Mouse (Mus musculus) limb, embryonic 11.5 days (tissue): ENCODE results near the gene Tnnc2. TPM values are rescaled to one million over a fixed set of nuclear protein-coding genes. Genes with fewer than 3 reads are reported as not detected.

Source experiments
- ATAC-seq: fragments of 200-750 bp; cut with Nextera tagmentation; 2 replicates; pipeline ENCODE4 v1.8.0; 2017; ENCODE audit warnings: low read depth; ENCODE audit not compliant: insufficient number of reproducible peaks, low FRiP score, low TSS enrichment
- DNase-seq: peaks from one replicate; pipeline ENCODE4 v3.0.0-alpha.2; 2015; ENCODE audit warnings: low spot score
- H3K27ac ChIP-seq: fragments of 300-500 bp; sonication (generic); replicated peaks from 2 replicates; pipeline ENCODE4 v1.5.1; 2014; ENCODE audit warnings: low read depth, mild to moderate bottlenecking, low read length
- H3K27me3 ChIP-seq: fragments of 300-500 bp; sonication (generic); 2 replicates; pipeline ENCODE4 v1.6.1; 2014; ENCODE audit warnings: mild to moderate bottlenecking, low read length, mixed read lengths; ENCODE audit not compliant: control insufficient read depth, insufficient read depth
- H3K36me3 ChIP-seq: fragments of 300-500 bp; sonication (generic); 2 replicates; pipeline ENCODE4 v1.6.1; 2014; ENCODE audit warnings: mild to moderate bottlenecking, low read length, moderate library complexity, mixed read lengths; ENCODE audit not compliant: control insufficient read depth, insufficient read depth
- H3K4me1 ChIP-seq: fragments of 300-500 bp; sonication (generic); 2 replicates; pipeline ENCODE4 v1.6.1; 2014; ENCODE audit warnings: low read length, mixed read lengths; ENCODE audit not compliant: control insufficient read depth, insufficient read depth
- H3K4me2 ChIP-seq: fragments of 300-500 bp; sonication (generic); 2 replicates; pipeline ENCODE4 v1.6.1; 2014; ENCODE audit warnings: low read depth, mild to moderate bottlenecking, moderate library complexity; ENCODE audit not compliant: severe bottlenecking
- H3K4me3 ChIP-seq: fragments of 300-500 bp; sonication (generic); 2 replicates; pipeline ENCODE4 v1.5.1; 2014; ENCODE audit warnings: low read depth, low read length
- H3K9ac ChIP-seq: fragments of 300-500 bp; sonication (generic); 2 replicates; pipeline ENCODE4 v1.6.1; 2014; ENCODE audit warnings: mild to moderate bottlenecking, low read length
- H3K9me3 ChIP-seq: fragments of 300-500 bp; sonication (generic); 2 replicates; pipeline ENCODE4 v1.6.1; 2016; ENCODE audit warnings: low read length; ENCODE audit not compliant: control insufficient read depth
- WGBS: fragments of 180-500 bp; shearing (Covaris S2); extraction: QIAGEN DNeasy Blood & Tissue Kit; methylation state at CpG from one replicate; pipeline ENCODE4 v1.1.7; 2014; 5-methylcytosine and 5-hydroxymethylcytosine counted together
- polyA plus RNA-seq: library from polyadenylated mRNA; unstranded; fragments of >200 nt; fragmentation: Nextera tagmentation; extraction: Ambion mirVana; gene quantifications from 2 replicates; pipeline ENCODE4 v1.2.1, GENCODE M21; 2014

Tnnc2 gene
- polyA plus RNA-seq, 1 experiment from 2014 or later = 13.8 TPM

- no peak for ATAC-seq
- Histone ChIP-seq H3K4me2 (no peak overlapping the region), H3K36me3 (peaks cover 10% of the 10 kb centered on the region; the same call in 1 of the 2 replicates), H3K4me3 (no peak overlapping the region), H3K27ac (no peak overlapping the region), H3K9me3 (no peaks in the 10 kb centered on the region), H3K9ac (no peak overlapping the region), H3K4me1 (0 out of 2 replicates have a peak, but pooled peaks cover 2% of the 10 kb centered on the region), H3K27me3 (no peaks in the 10 kb centered on the region)
- 86% methylated on average over 6 of the region's 6 CpGs for WGBS
- DNase-seq = no peak
These were observed 41.3 kb upstream of the Tnnc2 start for GRCm38 (mm10) chr2:164821060-164821459.

DNA sequence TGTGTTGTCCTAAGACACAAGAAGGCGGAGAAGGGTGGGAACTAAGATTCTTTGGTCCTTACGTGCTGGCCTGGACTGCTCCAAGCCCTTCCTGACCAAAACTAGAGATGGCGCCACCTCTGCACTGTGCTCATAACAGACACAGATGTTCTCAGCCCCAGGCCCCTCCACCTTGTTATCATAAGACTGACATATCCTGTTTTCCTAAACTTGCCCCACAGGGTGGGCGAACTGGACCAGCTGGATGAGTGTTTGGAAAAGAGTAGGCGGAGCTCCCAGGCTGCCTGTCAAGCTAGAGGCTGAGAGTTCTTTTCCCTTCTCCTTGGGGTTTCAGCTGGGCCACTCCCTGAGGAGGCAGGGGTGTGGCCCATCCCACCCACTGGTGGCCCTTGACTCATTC is 37.9 kb upstream of the Tnnc2 start:
- no peaks in the 10 kb centered on the region for H3K4me1 ChIP-seq
- H3K27me3 ChIP-seq = no peaks in the 10 kb centered on the region
- ATAC-seq (no peak), DNase-seq (no peak)
- H3K27ac ChIP-seq = no peak overlapping the region
- no peak overlapping the region for H3K4me3 ChIP-seq
- H3K4me2 ChIP-seq = no peak overlapping the region
- peaks cover 4% of the 10 kb centered on the region; the same call in 1 of the 2 replicates for H3K36me3 ChIP-seq
- H3K9ac ChIP-seq = no peak overlapping the region
- no peaks in the 10 kb centered on the region for H3K9me3 ChIP-seq
- 82% methylated on average over 5 of the region's 5 CpGs for WGBS

GRCm38 (mm10) chr2:164817206-164817605 is 37.4 kb upstream of the Tnnc2 start:
- H3K4me3 ChIP-seq = no peak overlapping the region
- peaks cover 4% of the 10 kb centered on the region; the same call in 1 of the 2 replicates for H3K36me3 ChIP-seq
- no peak overlapping the region for H3K27ac ChIP-seq
- DNase-seq (no peak), ATAC-seq (no peak)
- H3K4me2 ChIP-seq = no peak overlapping the region
- 93% methylated on average over 6 of the region's 6 CpGs for WGBS
- no peaks in the 10 kb centered on the region for H3K27me3 ChIP-seq
- H3K9ac ChIP-seq = no peak overlapping the region
- H3K4me1 ChIP-seq = no peaks in the 10 kb centered on the region
- no peaks in the 10 kb centered on the region for H3K9me3 ChIP-seq

GRCm38 (mm10) chr2:164815821-164816220 is 36.1 kb upstream of the Tnnc2 start:
- Histone ChIP-seq H3K36me3 (peaks cover 4% of the 10 kb centered on the region; the same call in 1 of the 2 replicates), H3K27me3 (no peaks in the 10 kb centered on the region), H3K4me3 (no peak overlapping the region), H3K9ac (no peak overlapping the region), H3K4me2 (no peak overlapping the region), H3K27ac (no peak overlapping the region), H3K4me1 (no peaks in the 10 kb centered on the region), H3K9me3 (no peaks in the 10 kb centered on the region)
- 93% methylated on average over 8 of the region's 8 CpGs for WGBS
- DNase-seq (no peak), ATAC-seq (no peak)

DNA sequence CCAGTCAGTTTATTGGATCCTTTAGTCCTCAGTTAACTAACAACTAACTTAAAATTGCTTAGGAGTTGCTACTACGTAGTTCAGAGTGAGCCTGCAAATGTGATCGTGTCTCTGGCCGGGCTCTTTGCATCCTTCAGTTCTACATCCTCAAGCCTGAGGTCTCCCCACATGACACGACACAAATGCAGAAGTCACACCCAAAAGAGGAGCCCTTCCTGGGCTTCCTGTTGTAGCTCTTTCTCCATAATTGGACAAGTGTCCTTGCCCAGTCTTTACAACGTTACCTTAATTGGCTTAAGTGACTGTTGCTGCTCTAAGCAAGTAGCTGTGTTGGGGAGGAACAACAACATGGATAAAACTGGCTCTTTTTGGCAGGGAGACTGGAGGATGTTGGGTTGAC is 35.6 kb upstream of the Tnnc2 start:
- Histone ChIP-seq H3K4me2 (no peak overlapping the region), H3K9me3 (no peaks in the 10 kb centered on the region), H3K4me1 (no peaks in the 10 kb centered on the region), H3K36me3 (peaks cover 1% of the 10 kb centered on the region; the same call in 1 of the 2 replicates), H3K4me3 (no peak overlapping the region), H3K27ac (no peak overlapping the region), H3K9ac (no peak overlapping the region), H3K27me3 (no peaks in the 10 kb centered on the region)
- 86% methylated on average over 5 of the region's 5 CpGs for WGBS
- ATAC-seq (no peak), DNase-seq (no peak)

- Histone ChIP-seq H3K4me3 (no peak overlapping the region), H3K36me3 (no peaks in the 10 kb centered on the region), H3K9me3 (no peaks in the 10 kb centered on the region), H3K9ac (no peak overlapping the region), H3K27me3 (no peaks in the 10 kb centered on the region), H3K4me2 (no peak overlapping the region), H3K4me1 (no peaks in the 10 kb centered on the region), H3K27ac (no peak overlapping the region)
- ATAC-seq = no peak
- WGBS = 74% methylated on average over 2 of the region's 2 CpGs
- no peak for DNase-seq
These were observed 33.8 kb upstream of the Tnnc2 start for GRCm38 (mm10) chr2:164813557-164813956.

- WGBS = 82% methylated on average over 7 of the region's 7 CpGs
- no peak overlapping the region for H3K4me2 ChIP-seq
- H3K27ac ChIP-seq = no peak overlapping the region
- DNase-seq = no peak
- no peaks in the 10 kb centered on the region for H3K9me3 ChIP-seq
- peaks cover 4% of the 10 kb centered on the region for H3K4me1 ChIP-seq
- no peak overlapping the region for H3K9ac ChIP-seq
- no peak overlapping the region for H3K4me3 ChIP-seq
- no peaks in the 10 kb centered on the region for H3K36me3 ChIP-seq
- no peak for ATAC-seq
- H3K27me3 ChIP-seq = no peaks in the 10 kb centered on the region
These were observed 26.8 kb upstream of the Tnnc2 start for GRCm38 (mm10) chr2:164806614-164807013.

GRCm38 (mm10) chr2:164805332-164805718 is 25.6 kb upstream of the Tnnc2 start:
- no peaks in the 10 kb centered on the region for H3K9me3 ChIP-seq
- H3K4me2 ChIP-seq = peak overlapping the region; percentile 84
- no peak overlapping the region for H3K27ac ChIP-seq
- ATAC-seq = 0 out of 2 replicates have a peak, but pooled peaks have one; percentile 18
- H3K4me1 ChIP-seq = peaks cover 4% of the 10 kb centered on the region
- 1% methylated on average over 21 of the region's 21 CpGs for WGBS
- H3K9ac ChIP-seq = peak overlapping the region; percentile 56
- peak overlapping the region; percentile 86 for H3K4me3 ChIP-seq
- DNase-seq = no peak
- H3K36me3 ChIP-seq = peaks cover 5% of the 10 kb centered on the region; the same call in 1 of the 2 replicates
- no peaks in the 10 kb centered on the region for H3K27me3 ChIP-seq
